Mouse (Mus musculus) megakaryocyte, embryonic 14.5 days (primary cell): ENCODE data around the gene Cmah. TPM values are rescaled to one million over a fixed set of nuclear protein-coding genes. Genes with fewer than 3 reads are reported as not detected.

ENCODE experiments used
- H3K27me3 ChIP-seq: replicated peaks from 2 replicates; pipeline ENCODE3; 2012; ENCODE audit warnings: inconsistent platforms
- H3K36me3 ChIP-seq: replicated peaks from 2 replicates; pipeline ENCODE3; 2012; ENCODE audit warnings: low read length, inconsistent platforms, mixed read lengths
- H3K4me1 ChIP-seq: 2 replicates; pipeline ENCODE4 v1.6.1; 2012; ENCODE audit warnings: inconsistent platforms
- H3K4me3 ChIP-seq: replicated peaks from 2 replicates; pipeline ENCODE3; 2012; ENCODE audit warnings: moderate library complexity, mild to moderate bottlenecking, inconsistent platforms
- H3K9me3 ChIP-seq: 2 replicates; pipeline ENCODE4 v1.6.1; 2012; ENCODE audit warnings: inconsistent platforms
- FLI1 ChIP-seq: IDR thresholded peaks from 2 replicates; pipeline ENCODE4 v1.6.1; 2012; ENCODE audit warnings: low read length, inconsistent platforms, mixed read lengths
- GATA1 ChIP-seq: IDR thresholded peaks from 3 replicates; pipeline ENCODE4 v1.6.1; 2012; ENCODE audit warnings: mixed read lengths, low read length, inconsistent platforms, borderline replicate concordance
- polyA plus RNA-seq: library from polyadenylated mRNA; stranded (reverse); fragments of >175 nt; gene quantifications from 2 replicates; pipeline ENCODE4 v1.2.3, GENCODE M21; 2012; ENCODE audit warnings: low replicate concordance; ENCODE audit not compliant: insufficient read depth

Gene Cmah
- polyA plus RNA-seq, 1 experiment, result 4.3 TPM

DNA sequence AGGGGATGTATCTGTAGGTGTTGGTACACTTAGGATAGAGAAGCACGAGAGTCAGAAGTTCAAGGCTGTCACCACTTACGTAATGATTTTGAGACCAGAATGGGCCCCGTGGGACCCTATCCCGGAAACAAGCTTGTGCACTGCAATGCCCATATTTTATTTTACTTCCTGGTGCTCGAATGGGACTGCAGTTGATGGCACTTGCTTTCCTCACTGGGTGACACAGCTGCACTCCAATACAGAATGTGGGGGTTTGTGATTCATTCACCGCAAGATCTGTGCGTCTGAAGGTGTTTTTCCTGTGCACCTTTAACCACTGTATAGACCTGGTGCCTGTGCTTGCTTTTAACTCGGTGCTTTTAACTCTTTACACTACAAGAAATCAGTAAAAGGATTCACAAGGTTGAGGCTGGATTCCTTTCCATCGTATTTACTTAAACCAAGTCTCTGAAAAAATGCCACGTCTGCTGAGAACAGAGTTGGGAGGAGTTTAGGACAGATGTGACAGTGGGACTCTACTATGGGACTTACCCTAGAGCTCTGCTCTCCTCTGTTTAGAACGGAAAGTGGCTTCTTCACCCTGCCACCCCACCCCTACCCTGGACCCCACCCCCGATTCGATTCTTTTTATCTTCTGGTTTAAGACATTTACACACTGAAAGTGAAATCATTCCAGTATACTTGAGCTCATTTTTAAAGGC, 88.5 kb downstream of the Cmah start:
- TF ChIP-seq GATA1, result no peak
- no peak for TF ChIP-seq FLI1
- Histone ChIP-seq H3K4me3 (peak overlapping the region; percentile 91), H3K9me3 (no peaks in the 10 kb centered on the region), H3K36me3 (peaks cover 55% of the 10 kb centered on the region), H3K4me1 (peaks cover 87% of the 10 kb centered on the region), H3K27me3 (no peaks in the 10 kb centered on the region)

- TF ChIP-seq GATA1 (no peak), FLI1 (no peak)
- H3K4me3 ChIP-seq, result peak overlapping the region; percentile 91
- peaks cover 86% of the 10 kb centered on the region for H3K4me1 ChIP-seq
- no peaks in the 10 kb centered on the region for H3K27me3 ChIP-seq
- H3K9me3 ChIP-seq, result no peaks in the 10 kb centered on the region
- peaks cover 57% of the 10 kb centered on the region for H3K36me3 ChIP-seq
Measured at GRCm38 (mm10) chr13:24416409-24416808, 89.2 kb downstream of the Cmah start.

- Histone ChIP-seq H3K4me1 (peaks cover 89% of the 10 kb centered on the region), H3K4me3 (peak overlapping the region; percentile 3), H3K27me3 (no peaks in the 10 kb centered on the region), H3K36me3 (peaks cover 65% of the 10 kb centered on the region), H3K9me3 (no peaks in the 10 kb centered on the region)
- TF ChIP-seq FLI1 (no peak), GATA1 (no peak)
Measured at GRCm38 (mm10) chr13:24418024-24418423, 90.8 kb downstream of the Cmah start.

GRCm38 (mm10) chr13:24418814-24419213, 91.6 kb downstream of the Cmah start:
- TF ChIP-seq FLI1, result no peak
- no peak for TF ChIP-seq GATA1
- Histone ChIP-seq H3K27me3 (no peaks in the 10 kb centered on the region), H3K4me3 (peak overlapping the region; percentile 51), H3K9me3 (no peaks in the 10 kb centered on the region), H3K36me3 (peaks cover 73% of the 10 kb centered on the region), H3K4me1 (peaks cover 83% of the 10 kb centered on the region)

DNA sequence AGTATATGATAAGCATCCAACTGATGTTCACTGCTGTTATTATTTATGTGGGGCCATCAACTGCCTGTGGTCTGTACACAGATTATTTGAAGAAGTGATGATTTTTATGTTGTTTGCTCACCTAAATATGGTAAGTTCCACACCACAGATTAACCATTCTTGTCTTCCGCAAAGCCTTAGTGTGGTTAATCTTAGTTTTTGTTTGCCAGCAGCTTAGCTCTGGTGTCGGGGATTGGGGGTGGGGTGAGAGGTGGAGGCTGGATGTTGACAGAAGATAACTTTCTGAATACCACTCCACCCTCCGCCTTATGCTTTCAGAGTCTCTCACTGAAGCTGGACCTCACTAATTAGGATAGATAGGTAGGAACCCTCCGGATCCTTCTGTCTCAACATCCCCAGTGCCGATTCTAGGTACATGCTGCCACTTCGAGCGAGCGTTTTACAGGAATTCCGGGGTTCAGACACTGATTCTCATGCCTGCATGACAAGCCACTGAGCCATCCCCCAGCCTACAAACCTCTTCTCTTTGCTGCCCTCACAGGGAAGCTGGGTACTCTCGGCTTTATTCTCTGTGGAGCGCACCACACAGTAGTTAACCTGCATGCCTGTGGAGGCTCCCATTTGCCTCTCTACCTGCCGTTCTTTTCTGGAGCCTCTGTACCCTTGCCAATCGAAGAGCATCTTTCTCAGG, 92.5 kb downstream of the Cmah start:
- Histone ChIP-seq H3K27me3 (no peaks in the 10 kb centered on the region), H3K36me3 (peaks cover 82% of the 10 kb centered on the region), H3K9me3 (no peaks in the 10 kb centered on the region), H3K4me1 (peaks cover 75% of the 10 kb centered on the region), H3K4me3 (no peak overlapping the region)
- TF ChIP-seq FLI1 (no peak), GATA1 (no peak)

- TF ChIP-seq GATA1, result no peak
- no peak for TF ChIP-seq FLI1
- H3K4me1 ChIP-seq, result peaks cover 61% of the 10 kb centered on the region
- no peaks in the 10 kb centered on the region for H3K27me3 ChIP-seq
- H3K36me3 ChIP-seq, result peaks cover 95% of the 10 kb centered on the region
- no peaks in the 10 kb centered on the region for H3K9me3 ChIP-seq
- no peak overlapping the region for H3K4me3 ChIP-seq
Measured at GRCm38 (mm10) chr13:24421987-24422386, 94.8 kb downstream of the Cmah start.

DNA sequence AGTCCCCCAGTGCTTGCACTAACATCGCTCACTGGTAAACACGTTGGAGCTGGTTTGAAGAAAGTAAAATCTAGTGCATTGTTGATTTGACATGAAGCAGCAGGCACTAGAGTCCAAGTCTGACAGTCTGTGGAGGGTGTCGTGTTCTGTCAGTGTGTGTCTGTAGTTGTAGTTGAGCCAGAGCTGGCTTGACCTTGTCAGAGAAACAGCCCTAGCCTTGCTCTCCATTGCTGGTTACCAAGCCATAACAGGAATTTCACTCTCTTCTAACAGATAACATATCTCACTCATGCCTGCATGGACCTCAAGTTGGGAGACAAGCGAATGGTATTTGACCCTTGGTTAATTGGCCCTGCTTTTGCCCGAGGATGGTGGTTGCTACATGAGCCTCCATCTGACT, 103.0 kb downstream of the Cmah start:
- Histone ChIP-seq H3K36me3 (peaks cover 97% of the 10 kb centered on the region), H3K9me3 (no peaks in the 10 kb centered on the region), H3K4me1 (peaks cover 56% of the 10 kb centered on the region), H3K4me3 (no peak overlapping the region), H3K27me3 (no peaks in the 10 kb centered on the region)
- no peak for TF ChIP-seq FLI1

GRCm38 (mm10) chr13:24431593-24431992, 104.4 kb downstream of the Cmah start:
- peaks cover 52% of the 10 kb centered on the region for H3K4me1 ChIP-seq
- TF ChIP-seq FLI1, result no peak
- TF ChIP-seq GATA1, result no peak
- no peaks in the 10 kb centered on the region for H3K9me3 ChIP-seq
- H3K36me3 ChIP-seq, result peaks cover 98% of the 10 kb centered on the region
- H3K27me3 ChIP-seq, result no peaks in the 10 kb centered on the region
- no peak overlapping the region for H3K4me3 ChIP-seq

GRCm38 (mm10) chr13:24442272-24442671, 115.1 kb downstream of the Cmah start:
- H3K27me3 ChIP-seq, result no peaks in the 10 kb centered on the region
- TF ChIP-seq FLI1, result no peak
- H3K36me3 ChIP-seq, result peaks cover 99% of the 10 kb centered on the region
- peaks cover 50% of the 10 kb centered on the region for H3K4me1 ChIP-seq
- no peak overlapping the region for H3K4me3 ChIP-seq
- H3K9me3 ChIP-seq, result no peaks in the 10 kb centered on the region

DNA sequence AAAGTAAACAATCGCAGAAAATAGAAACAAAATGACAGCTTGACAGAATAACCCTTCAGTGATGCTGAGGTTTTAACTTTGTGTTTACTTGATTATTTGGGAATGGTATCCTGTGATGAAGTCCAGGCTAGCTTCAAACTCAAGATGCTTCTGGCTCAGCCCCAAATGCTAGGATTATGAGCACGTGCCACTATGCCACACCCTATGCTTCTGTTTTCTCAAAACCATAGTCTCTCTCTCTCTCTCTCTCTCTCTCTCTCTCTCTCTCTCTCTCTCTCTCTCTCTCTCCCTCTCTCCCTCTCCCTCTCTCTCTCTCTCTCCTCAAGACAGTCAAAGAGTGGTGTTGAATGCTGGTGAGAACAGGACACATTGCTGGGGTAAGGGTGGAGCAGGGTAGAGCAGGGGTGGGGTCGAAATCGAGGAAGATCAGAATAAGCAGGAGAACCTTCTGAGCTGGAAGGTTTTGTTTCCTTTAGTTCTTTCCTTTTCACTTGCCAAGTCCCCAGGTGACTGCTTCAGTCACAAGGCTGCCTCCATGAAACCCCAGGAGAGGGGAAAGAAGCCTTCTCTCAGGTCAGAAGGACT, 116.7 kb downstream of the Cmah start:
- Histone ChIP-seq H3K36me3 (peaks cover 100% of the 10 kb centered on the region), H3K27me3 (no peaks in the 10 kb centered on the region), H3K4me1 (peaks cover 52% of the 10 kb centered on the region), H3K9me3 (no peaks in the 10 kb centered on the region), H3K4me3 (no peak overlapping the region)
- TF ChIP-seq FLI1, result no peak
- no peak for TF ChIP-seq GATA1
